Mouse (Mus musculus) hindbrain, postnatal 0 days (tissue): ENCODE measurements at regions not wholly inside any gene's neighbourhood (a gene's known extent, or its start where the extent isn't known, plus 50 kb on each side); places are given as distances from the start of the nearest gene placed in this dataset.

ENCODE experiments used
- ATAC-seq: fragments of 200-750 bp; cut with Nextera tagmentation; 2 replicates; pipeline ENCODE4 v1.8.0; 2017; ENCODE audit warnings: mild to moderate bottlenecking, moderate TSS enrichment, moderate library complexity
- DNase-seq: peaks from one replicate; pipeline ENCODE4 v3.0.0-alpha.2; 2015; ENCODE audit warnings: low spot score
- H3K27ac ChIP-seq: fragments of 300-500 bp; sonication (generic); 2 replicates; pipeline ENCODE4 v1.5.1; 2014; ENCODE audit warnings: mild to moderate bottlenecking
- H3K27me3 ChIP-seq: fragments of 300-500 bp; sonication (generic); 2 replicates; pipeline ENCODE4 v1.6.1; 2014; ENCODE audit warnings: low read length, mixed read lengths; ENCODE audit not compliant: insufficient read depth
- H3K36me3 ChIP-seq: fragments of 300-500 bp; sonication (generic); 2 replicates; pipeline ENCODE4 v1.6.1; 2014; ENCODE audit warnings: low read length, mixed read lengths; ENCODE audit not compliant: insufficient read depth
- H3K4me1 ChIP-seq: fragments of 300-500 bp; sonication (generic); 2 replicates; pipeline ENCODE4 v1.6.1; 2014; ENCODE audit warnings: antibody characterized with exemption, low read length, mixed read lengths; ENCODE audit not compliant: insufficient read depth
- H3K4me2 ChIP-seq: fragments of 300-500 bp; sonication (generic); 2 replicates; pipeline ENCODE4 v1.6.1; 2014; ENCODE audit warnings: low read depth, mild to moderate bottlenecking, low read length, moderate library complexity, mixed read lengths
- H3K4me3 ChIP-seq: fragments of 300-500 bp; sonication (generic); 2 replicates; pipeline ENCODE4 v1.5.1; 2014; ENCODE audit warnings: low read length
- H3K9ac ChIP-seq: fragments of 300-500 bp; sonication (generic); replicated peaks from 2 replicates; pipeline ENCODE4 v1.6.1; 2014; ENCODE audit warnings: mild to moderate bottlenecking, low read length, moderate library complexity, mixed read lengths
- H3K9me3 ChIP-seq: fragments of 300-500 bp; sonication (generic); 2 replicates; pipeline ENCODE4 v1.6.1; 2016; ENCODE audit warnings: low read length, mixed read lengths
- CTCF ChIP-seq: IDR thresholded peaks from 2 replicates; pipeline ENCODE4 v1.5.1; 2016; ENCODE audit warnings: antibody characterized with exemption, control low read depth, low read depth
- WGBS: fragments of 180-500 bp; shearing (Covaris S2); extraction: QIAGEN DNeasy Blood & Tissue Kit; methylation state at CpG from one replicate; pipeline ENCODE4 v1.1.7; 2014; 5-methylcytosine and 5-hydroxymethylcytosine counted together

GRCm38 (mm10) chr10:65342513-65342912 is 1252.4 kb upstream of the Lrrtm3 start:
- no peaks in the 10 kb centered on the region for H3K27me3 ChIP-seq
- DNase-seq (no peak), ATAC-seq (no peak)
- no peak overlapping the region for H3K27ac ChIP-seq
- H3K9me3 ChIP-seq, result no peaks in the 10 kb centered on the region
- H3K4me3 ChIP-seq, result no peak overlapping the region
- H3K36me3 ChIP-seq, result no peaks in the 10 kb centered on the region
- H3K4me1 ChIP-seq, result no peaks in the 10 kb centered on the region
- H3K4me2 ChIP-seq, result no peak overlapping the region
- no peak overlapping the region for H3K9ac ChIP-seq
- TF ChIP-seq CTCF, result no peak

- Histone ChIP-seq H3K9ac (no peak overlapping the region), H3K4me1 (no peaks in the 10 kb centered on the region), H3K27me3 (no peaks in the 10 kb centered on the region), H3K36me3 (no peaks in the 10 kb centered on the region), H3K27ac (no peak overlapping the region), H3K4me3 (no peak overlapping the region), H3K9me3 (no peaks in the 10 kb centered on the region), H3K4me2 (no peak overlapping the region)
- TF ChIP-seq CTCF, result no peak
- ATAC-seq, result no peak
- 71% methylated on average over 1 of the region's 1 CpGs for WGBS
- peak; percentile 47 for DNase-seq
These were observed 1240.3 kb upstream of the Lrrtm3 start for GRCm38 (mm10) chr10:65330345-65330744.

GRCm38 (mm10) chr10:65324840-65325410 is 1234.8 kb upstream of the Lrrtm3 start:
- H3K27ac ChIP-seq, result no peak overlapping the region
- ATAC-seq, result no peak
- no peaks in the 10 kb centered on the region for H3K4me1 ChIP-seq
- no peaks in the 10 kb centered on the region for H3K9me3 ChIP-seq
- TF ChIP-seq CTCF, result no peak
- no peaks in the 10 kb centered on the region for H3K36me3 ChIP-seq
- H3K9ac ChIP-seq, result no peak overlapping the region
- 70% methylated on average over 2 of the region's 2 CpGs for WGBS
- DNase-seq, result no peak
- H3K4me3 ChIP-seq, result no peak overlapping the region
- no peak overlapping the region for H3K4me2 ChIP-seq
- no peaks in the 10 kb centered on the region for H3K27me3 ChIP-seq

- H3K4me1 ChIP-seq, result no peaks in the 10 kb centered on the region
These were observed 1208.2 kb upstream of the Lrrtm3 start for GRCm38 (mm10) chr10:65298263-65298662.

More at GRCm38 (mm10) chr10:65298263-65298662, 1208.2 kb upstream of the Lrrtm3 start:
- no peak for TF ChIP-seq CTCF
- DNase-seq, result no peak
- Histone ChIP-seq H3K4me2 (no peak overlapping the region), H3K27me3 (no peaks in the 10 kb centered on the region), H3K36me3 (no peaks in the 10 kb centered on the region), H3K9me3 (no peaks in the 10 kb centered on the region), H3K27ac (no peak overlapping the region), H3K4me3 (no peak overlapping the region), H3K9ac (no peak overlapping the region)
- 94% methylated on average over 1 of the region's 1 CpGs for WGBS
- no peak for ATAC-seq
